ENCODE assay signal across 8 mouse cellular contexts in genomic region chr13:45477183-45477582, GRCm38 (mm10). TPM values are rescaled to one million over a fixed set of nuclear protein-coding genes. Genes with fewer than 3 reads are reported as not detected.
DNase-seq lines count a peak whose midpoint lies in the region; ATAC-seq and TF ChIP-seq lines count a peak whose summit lies in the region.

No protein-coding gene starts in this region.

- intact Hi-C loops in left cerebral cortex, postnatal 25 days (cut with DNase I), result loop anchor here (2.0 kb wide), 1 partner anchor 446 kb away; no protein-coding TSS in a partner anchor

- DNase-seq in neural tube, embryonic 10.5 days (ENCODE audit: extremely low spot score, low spot score), result peak; percentile 82
- peak; percentile 88 for DNase-seq in brain, adult 2 months (ENCODE audit: low read depth, low spot score)
- peak; percentile 62 for DNase-seq in fibroblast of lung, adult 2 months (ENCODE audit: low read depth)
- peak; percentile 85 for DNase-seq in hindbrain, postnatal 0 days (ENCODE audit: low spot score)
- DNase-seq in left cerebral cortex, postnatal 25 days (ENCODE audit: low spot score in 2 of 2), result peak; percentile 78 to 90
- peak; percentile 84 for DNase-seq in naive thymus-derived CD4-positive, alpha-beta T cell, adult 2 months (ENCODE audit: low read depth)
- DNase-seq in thymus, postnatal 0 days (ENCODE audit: low spot score), result peak; percentile 77

- no peak overlapping the region for H3K4me3 ChIP-seq in neural tube, embryonic 15.5 days (replicated peaks)
- no peak overlapping the region for H3K4me3 ChIP-seq in hindbrain, postnatal 0 days (ENCODE audit: low read length)

- H3K4me1 ChIP-seq in neural tube, embryonic 15.5 days, result peaks cover 3% of the 10 kb centered on the region; the same call in 1 of the 2 replicates
- H3K4me1 ChIP-seq in hindbrain, postnatal 0 days (ENCODE audit: insufficient read depth, low read length), result no peaks in the 10 kb centered on the region

- ATAC-seq in neural tube, embryonic 15.5 days (ENCODE audit: low FRiP score), result no peak; the same call in 1 of the 2 replicates
- ATAC-seq in hindbrain, postnatal 0 days, result peak; percentile 77

- H3K9ac ChIP-seq in neural tube, embryonic 15.5 days (replicated peaks), result no peak overlapping the region
- H3K9ac ChIP-seq in hindbrain, postnatal 0 days (replicated peaks; ENCODE audit: low read length), result no peak overlapping the region

- no peak overlapping the region for H3K27ac ChIP-seq in neural tube, embryonic 15.5 days (replicated peaks)
- no peak overlapping the region for H3K27ac ChIP-seq in hindbrain, postnatal 0 days

- no peaks in the 10 kb centered on the region for H3K9me3 ChIP-seq in neural tube, embryonic 15.5 days (replicated peaks)
- no peaks in the 10 kb centered on the region for H3K9me3 ChIP-seq in hindbrain, postnatal 0 days (ENCODE audit: low read length)

- peaks cover 7% of the 10 kb centered on the region; the same call in 1 of the 2 replicates for H3K27me3 ChIP-seq in neural tube, embryonic 15.5 days (replicated peaks)
- no peaks in the 10 kb centered on the region for H3K27me3 ChIP-seq in hindbrain, postnatal 0 days (ENCODE audit: insufficient read depth, low read length)

- no peaks in the 10 kb centered on the region for H3K36me3 ChIP-seq in neural tube, embryonic 15.5 days
- H3K36me3 ChIP-seq in hindbrain, postnatal 0 days (ENCODE audit: insufficient read depth, low read length), result no peaks in the 10 kb centered on the region

- no peak overlapping the region for H3K4me2 ChIP-seq in neural tube, embryonic 15.5 days
- H3K4me2 ChIP-seq in hindbrain, postnatal 0 days (ENCODE audit: low read depth, low read length), result no peak overlapping the region

- peak; percentile 99 for TF ChIP-seq CTCF in hindbrain, postnatal 0 days (IDR thresholded peaks at IDR 0.05; ENCODE audit: low read depth)

- WGBS in neural tube, embryonic 15.5 days, result 32% methylated on average over 3 of the region's 3 CpGs
- 34% methylated on average over 3 of the region's 3 CpGs for WGBS in hindbrain, postnatal 0 days

RNA-seq across cellular contexts. Expression of gene Gmpr, which starts 30.1 kb away (rescaled TPM):
- polyA plus RNA-seq in neural tube, embryonic 15.5 days (2015; fragmentation: Nextera tagmentation; extraction: Ambion mirVana), result 49.8 and 64.3 TPM in 2 replicates
- 21.7 and 27.9 TPM in 2 replicates for total RNA-seq in hindbrain, postnatal 0 days (2014; rRNA removed)
- 41.5 and 43.3 TPM in 2 replicates for polyA plus RNA-seq in hindbrain, postnatal 0 days (2015; fragmentation: Nextera tagmentation; extraction: Ambion mirVana)
- 10 to 100 TPM; 41.8 to 47.4 TPM for total RNA-seq in left cerebral cortex, postnatal 25 days (2021)
- polyA plus RNA-seq in thymus, postnatal 0 days (2015; fragmentation: Nextera tagmentation; extraction: Ambion mirVana), result 78.0 and 79.1 TPM in 2 replicates
